Mouse (Mus musculus): Measurements from ENCODE around the gene Hmcn2. TPM values are rescaled to one million over a fixed set of nuclear protein-coding genes. Genes with fewer than 3 reads are reported as not detected.

Gene Hmcn2
- polyA plus RNA-seq, 1 experiment from 2014 or later, result 1.0 TPM

- Histone ChIP-seq H3K9me3 (replicated peaks; ENCODE audit: low read length) (no peaks in the 10 kb centered on the region), H3K9ac (ENCODE audit: low read depth, low read length) (no peak overlapping the region), H3K4me1 (replicated peaks; ENCODE audit: insufficient read depth, low read length) (no peaks in the 10 kb centered on the region), H3K4me2 (ENCODE audit: low read length) (no peak overlapping the region), H3K4me3 (replicated peaks; ENCODE audit: low read depth, low read length) (no peak overlapping the region), H3K27ac (no peak overlapping the region), H3K36me3 (ENCODE audit: insufficient read depth, low read length) (no peaks in the 10 kb centered on the region), H3K27me3 (ENCODE audit: insufficient read depth, low read length) (peaks cover 8% of the 10 kb centered on the region)
- ATAC-seq (replicated peaks; ENCODE audit: low FRiP score, low read depth) (no peak), DNase-seq (ENCODE audit: low spot score) (no peak)
- WGBS, result 55% methylated on average over 4 of the region's 4 CpGs
- peak; percentile 31; the same call in 1 of the 2 replicates for TF ChIP-seq CTCF (IDR thresholded peaks at IDR 0.05; ENCODE audit: low read depth)
Measured at GRCm38 (mm10) chr2:31308257-31308656, 6.0 kb upstream of the Hmcn2 start.

- Histone ChIP-seq H3K36me3 (ENCODE audit: insufficient read depth, low read length) (no peaks in the 10 kb centered on the region), H3K4me1 (replicated peaks; ENCODE audit: insufficient read depth, low read length) (0 out of 2 replicates have a peak, but pooled peaks cover 2% of the 10 kb centered on the region), H3K4me3 (replicated peaks; ENCODE audit: low read depth, low read length) (no peak overlapping the region), H3K9ac (ENCODE audit: low read depth, low read length) (no peak overlapping the region), H3K27me3 (ENCODE audit: insufficient read depth, low read length) (peaks cover 21% of the 10 kb centered on the region), H3K9me3 (replicated peaks; ENCODE audit: low read length) (no peaks in the 10 kb centered on the region), H3K4me2 (ENCODE audit: low read length) (no peak overlapping the region), H3K27ac (no peak overlapping the region)
- DNase-seq (ENCODE audit: low spot score) (peak; percentile 33), ATAC-seq (replicated peaks; ENCODE audit: low FRiP score, low read depth) (no peak)
- WGBS, result 33% methylated on average over 15 of the region's 15 CpGs
- no peak for TF ChIP-seq CTCF (IDR thresholded peaks at IDR 0.05; ENCODE audit: low read depth)
Measured at GRCm38 (mm10) chr2:31309549-31309948, 4.7 kb upstream of the Hmcn2 start.

- DNase-seq (ENCODE audit: low spot score) (no peak), ATAC-seq (replicated peaks; ENCODE audit: low FRiP score, low read depth) (no peak)
- Histone ChIP-seq H3K36me3 (ENCODE audit: insufficient read depth, low read length) (no peaks in the 10 kb centered on the region), H3K4me2 (ENCODE audit: low read length) (no peak overlapping the region), H3K27me3 (ENCODE audit: insufficient read depth, low read length) (peaks cover 40% of the 10 kb centered on the region), H3K27ac (no peak overlapping the region), H3K9me3 (replicated peaks; ENCODE audit: low read length) (no peaks in the 10 kb centered on the region), H3K9ac (ENCODE audit: low read depth, low read length) (no peak overlapping the region), H3K4me3 (replicated peaks; ENCODE audit: low read depth, low read length) (no peak overlapping the region), H3K4me1 (replicated peaks; ENCODE audit: insufficient read depth, low read length) (0 out of 2 replicates have a peak, but pooled peaks cover 2% of the 10 kb centered on the region)
- WGBS, result 23% methylated on average over 2 of the region's 2 CpGs
- no peak for TF ChIP-seq CTCF (IDR thresholded peaks at IDR 0.05; ENCODE audit: low read depth)
Measured at GRCm38 (mm10) chr2:31318162-31318561, 3.9 kb downstream of the Hmcn2 start.

GRCm38 (mm10) chr2:31319200-31319599 is 5.0 kb downstream of the Hmcn2 start:
- 0 out of 2 replicates have a peak, but pooled peaks cover under 1% of the 10 kb centered on the region for H3K4me1 ChIP-seq (replicated peaks; ENCODE audit: insufficient read depth, low read length)
- no peaks in the 10 kb centered on the region for H3K36me3 ChIP-seq (ENCODE audit: insufficient read depth, low read length)
- no peak for DNase-seq (ENCODE audit: low spot score)
- TF ChIP-seq CTCF (IDR thresholded peaks at IDR 0.05; ENCODE audit: low read depth), result no peak
- H3K27me3 ChIP-seq (ENCODE audit: insufficient read depth, low read length), result peaks cover 29% of the 10 kb centered on the region
- WGBS, result 66% methylated on average over 2 of the region's 2 CpGs
- H3K9ac ChIP-seq (ENCODE audit: low read depth, low read length), result no peak overlapping the region
- H3K9me3 ChIP-seq (replicated peaks; ENCODE audit: low read length), result no peaks in the 10 kb centered on the region
- no peak overlapping the region for H3K27ac ChIP-seq
- H3K4me3 ChIP-seq (replicated peaks; ENCODE audit: low read depth, low read length), result no peak overlapping the region
- no peak for ATAC-seq (replicated peaks; ENCODE audit: low FRiP score, low read depth)
- no peak overlapping the region for H3K4me2 ChIP-seq (ENCODE audit: low read length)

GRCm38 (mm10) chr2:31327186-31327585 is 13.0 kb downstream of the Hmcn2 start:
- Histone ChIP-seq H3K9ac (ENCODE audit: low read depth, low read length) (no peak overlapping the region), H3K27ac (no peak overlapping the region), H3K27me3 (ENCODE audit: insufficient read depth, low read length) (no peaks in the 10 kb centered on the region), H3K9me3 (replicated peaks; ENCODE audit: low read length) (no peaks in the 10 kb centered on the region), H3K36me3 (ENCODE audit: insufficient read depth, low read length) (no peaks in the 10 kb centered on the region), H3K4me3 (replicated peaks; ENCODE audit: low read depth, low read length) (no peak overlapping the region), H3K4me2 (ENCODE audit: low read length) (no peak overlapping the region), H3K4me1 (replicated peaks; ENCODE audit: insufficient read depth, low read length) (no peaks in the 10 kb centered on the region)
- DNase-seq (ENCODE audit: low spot score) (no peak), ATAC-seq (replicated peaks; ENCODE audit: low FRiP score, low read depth) (no peak)
- 54% methylated on average over 10 of the region's 10 CpGs for WGBS
- no peak for TF ChIP-seq CTCF (IDR thresholded peaks at IDR 0.05; ENCODE audit: low read depth)

- no peak overlapping the region for H3K4me3 ChIP-seq (replicated peaks; ENCODE audit: low read depth, low read length)
- H3K4me1 ChIP-seq (replicated peaks; ENCODE audit: insufficient read depth, low read length), result no peaks in the 10 kb centered on the region; the same call in 1 of the 2 replicates
- TF ChIP-seq CTCF (IDR thresholded peaks at IDR 0.05; ENCODE audit: low read depth), result no peak
- 20% methylated on average over 12 of the region's 12 CpGs for WGBS
- no peak overlapping the region for H3K4me2 ChIP-seq (ENCODE audit: low read length)
- ATAC-seq (replicated peaks; ENCODE audit: low FRiP score, low read depth) (no peak), DNase-seq (ENCODE audit: low spot score) (peak; percentile 5)
- no peaks in the 10 kb centered on the region for H3K36me3 ChIP-seq (ENCODE audit: insufficient read depth, low read length)
- H3K27ac ChIP-seq, result no peak overlapping the region
- no peaks in the 10 kb centered on the region for H3K9me3 ChIP-seq (replicated peaks; ENCODE audit: low read length)
- no peaks in the 10 kb centered on the region for H3K27me3 ChIP-seq (ENCODE audit: insufficient read depth, low read length)
- no peak overlapping the region for H3K9ac ChIP-seq (ENCODE audit: low read depth, low read length)
Measured at GRCm38 (mm10) chr2:31337706-31338330, 23.6 kb downstream of the Hmcn2 start.
